Mouse (Mus musculus): ENCODE measurements at regions not wholly inside any gene's neighbourhood (a gene's known extent, or its start where the extent isn't known, plus 50 kb on each side); places are given as distances from the start of the nearest gene placed in this dataset.

DNA sequence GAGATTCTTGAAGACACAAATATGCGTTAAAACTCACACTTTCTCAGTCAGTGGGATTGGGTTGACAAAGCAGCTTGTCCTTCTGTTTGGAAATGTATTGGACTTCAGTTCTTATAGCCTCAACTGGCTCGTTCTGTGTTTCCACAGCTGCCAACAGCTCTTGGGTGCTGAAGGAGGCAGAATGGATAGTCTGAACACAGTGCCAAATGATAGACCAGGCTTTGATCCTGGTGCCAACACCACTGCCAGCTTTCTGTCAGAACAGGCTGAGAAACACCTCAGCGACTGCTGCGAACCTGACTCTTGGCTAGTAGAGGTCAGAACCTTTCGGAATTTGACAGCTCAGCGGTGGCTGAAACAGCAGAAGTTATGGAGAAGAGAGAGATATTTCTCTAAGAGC, 215.9 kb upstream of the Thsd7b start:
- TF ChIP-seq POLR2A (IDR thresholded peaks at IDR 0.05; ENCODE audit: low read depth, low read length) (no peak), CTCF (conservative IDR thresholded peaks at IDR 0.05 in 1 of 2, IDR thresholded peaks at IDR 0.05 in 1 of 2; ENCODE audit: low read depth in 2 of 2, low read length in 2 of 2) (no peak), CHD1 (IDR thresholded peaks at IDR 0.05; ENCODE audit: low read depth, low read length) (no peak)

Data from CH12.LX (cell line).